Mouse (Mus musculus): Measurements from ENCODE around the gene Mtx2. TPM values are rescaled to one million over a fixed set of nuclear protein-coding genes. Genes with fewer than 3 reads are reported as not detected.
A peak's percentile ranks its signal among the peaks of the same experiment; 100 is the strongest.

Gene Mtx2
- 31.2 and 35.7 TPM in 2 replicates for total RNA-seq (2012; rRNA removed)

GRCm38 (mm10) chr2:74825730-74826430 is at the start of gene Mtx2:
Gene Mtx2 (plus strand): TSS chr2:74825803.
- H3K4me3 ChIP-seq (ENCODE audit: insufficient read depth in 1 of 2, low read depth in 1 of 2, low read length in 2 of 2, poor library complexity in 1 of 2, severe bottlenecking in 1 of 2) = peak within 1 kb of the TSS; percentile 74 to 90
- TF ChIP-seq ZC3H11A (IDR thresholded peaks at IDR 0.05; ENCODE audit: borderline replicate concordance, low read depth, low read length) = 0 out of 2 replicates have a peak, but pooled peaks have one; percentile 2
- TF ChIP-seq HCFC1 (IDR thresholded peaks at IDR 0.05; ENCODE audit: borderline replicate concordance, insufficient read depth, low read length) = peak; percentile 43; the same call in 1 of the 2 replicates
- no peak for TF ChIP-seq MAFK (IDR thresholded peaks at IDR 0.05; ENCODE audit: insufficient read depth, low read depth, low read length)
- TF ChIP-seq CHD2 (IDR thresholded peaks at IDR 0.05; ENCODE audit: low read depth, low read length) = no peak
- DNase-seq (ENCODE audit: low read depth, low spot score) = peak; percentile 62
- peak within 1 kb of the TSS; percentile 85 for H3K9ac ChIP-seq (ENCODE audit: insufficient read depth, low read depth, low read length, poor library complexity, severe bottlenecking)
- peak within 1 kb of the TSS; percentile 9; the same call in 1 of the 2 replicates for H3K27ac ChIP-seq (ENCODE audit: insufficient read depth, low read depth, low read length, poor library complexity, severe bottlenecking)
- H3K9me3 ChIP-seq (ENCODE audit: control insufficient read depth, insufficient read depth, low read depth, low read length) = no peaks in the 10 kb centered on the region
- H3K36me3 ChIP-seq (ENCODE audit: control insufficient read depth, insufficient read depth, low read length, poor library complexity, severe bottlenecking) = no peaks in the 10 kb centered on the region
- H3K4me1 ChIP-seq (ENCODE audit: control insufficient read depth in 2 of 2, insufficient read depth in 2 of 2, low read length in 2 of 2, poor library complexity in 1 of 2) = peaks cover 0 to 2% of the 10 kb centered on the region in 2 experiments; a peak in 1 of 4 replicates
- in situ Hi-C loops (cut with MboI; ENCODE audit: low sequenced_read_pairs in 2 of 2, unreplicated experiment in 2 of 2) = no loop called here

- in situ Hi-C loops (cut with MboI; ENCODE audit: low sequenced_read_pairs in 2 of 2, unreplicated experiment in 2 of 2) = no loop called here
- no peaks in the 10 kb centered on the region for H3K36me3 ChIP-seq (ENCODE audit: control insufficient read depth, insufficient read depth, low read length, poor library complexity, severe bottlenecking)
- H3K4me1 ChIP-seq (ENCODE audit: control insufficient read depth in 2 of 2, insufficient read depth in 2 of 2, low read length in 2 of 2, poor library complexity in 1 of 2) = no peaks in the 10 kb centered on the region
- H3K27ac ChIP-seq (ENCODE audit: insufficient read depth, low read depth, low read length, poor library complexity, severe bottlenecking) = no peak overlapping the region
- no peak for TF ChIP-seq CHD2 (IDR thresholded peaks at IDR 0.05; ENCODE audit: low read depth, low read length)
- no peak for TF ChIP-seq MAFK (IDR thresholded peaks at IDR 0.05; ENCODE audit: insufficient read depth, low read depth, low read length)
- no peak for TF ChIP-seq HCFC1 (IDR thresholded peaks at IDR 0.05; ENCODE audit: borderline replicate concordance, insufficient read depth, low read length)
- DNase-seq (ENCODE audit: low read depth, low spot score) = no peak
- no peak overlapping the region for H3K9ac ChIP-seq (ENCODE audit: insufficient read depth, low read depth, low read length, poor library complexity, severe bottlenecking)
- H3K9me3 ChIP-seq (ENCODE audit: control insufficient read depth, insufficient read depth, low read depth, low read length) = no peaks in the 10 kb centered on the region
- no peak overlapping the region for H3K4me3 ChIP-seq (ENCODE audit: insufficient read depth in 1 of 2, low read depth in 1 of 2, low read length in 2 of 2, poor library complexity in 1 of 2, severe bottlenecking in 1 of 2)
Measured at GRCm38 (mm10) chr2:74777536-74778275, 47.9 kb upstream of the Mtx2 start.

GRCm38 (mm10) chr2:74781386-74781785 is 44.2 kb upstream of the Mtx2 start:
- DNase-seq (ENCODE audit: low read depth, low spot score) = no peak

GRCm38 (mm10) chr2:74795531-74795930 is 30.1 kb upstream of the Mtx2 start:
- no peak overlapping the region for H3K9ac ChIP-seq (ENCODE audit: insufficient read depth, low read depth, low read length, poor library complexity, severe bottlenecking)
- no peak for DNase-seq (ENCODE audit: low read depth, low spot score)
- H3K4me1 ChIP-seq (ENCODE audit: control insufficient read depth in 2 of 2, insufficient read depth in 2 of 2, low read length in 2 of 2, poor library complexity in 1 of 2) = peaks cover 0 to 2% of the 10 kb centered on the region in 2 experiments; a peak in 1 of 4 replicates
- no peaks in the 10 kb centered on the region; the same call in 1 of the 2 replicates for H3K9me3 ChIP-seq (ENCODE audit: control insufficient read depth, insufficient read depth, low read depth, low read length)
- in situ Hi-C loops (cut with MboI; ENCODE audit: low sequenced_read_pairs in 2 of 2, unreplicated experiment in 2 of 2) = no loop called here
- no peak overlapping the region for H3K4me3 ChIP-seq (ENCODE audit: insufficient read depth in 1 of 2, low read depth in 1 of 2, low read length in 2 of 2, poor library complexity in 1 of 2, severe bottlenecking in 1 of 2)
- no peaks in the 10 kb centered on the region for H3K36me3 ChIP-seq (ENCODE audit: control insufficient read depth, insufficient read depth, low read length, poor library complexity, severe bottlenecking)
- TF ChIP-seq ZNF384 (IDR thresholded peaks at IDR 0.05; ENCODE audit: low read depth, low read length) (no peak), CHD2 (IDR thresholded peaks at IDR 0.05; ENCODE audit: low read depth, low read length) (no peak), ZC3H11A (IDR thresholded peaks at IDR 0.05; ENCODE audit: borderline replicate concordance, low read depth, low read length) (no peak), HCFC1 (IDR thresholded peaks at IDR 0.05; ENCODE audit: borderline replicate concordance, insufficient read depth, low read length) (no peak), MAFK (IDR thresholded peaks at IDR 0.05; ENCODE audit: insufficient read depth, low read depth, low read length) (no peak)
- no peak overlapping the region for H3K27ac ChIP-seq (ENCODE audit: insufficient read depth, low read depth, low read length, poor library complexity, severe bottlenecking)

More at GRCm38 (mm10) chr2:74781386-74781785, 44.2 kb upstream of the Mtx2 start:
- H3K4me1 ChIP-seq (ENCODE audit: control insufficient read depth in 2 of 2, insufficient read depth in 2 of 2, low read length in 2 of 2, poor library complexity in 1 of 2) = no peaks in the 10 kb centered on the region
- no peak overlapping the region for H3K9ac ChIP-seq (ENCODE audit: insufficient read depth, low read depth, low read length, poor library complexity, severe bottlenecking)
- H3K27ac ChIP-seq (ENCODE audit: insufficient read depth, low read depth, low read length, poor library complexity, severe bottlenecking) = no peak overlapping the region
- in situ Hi-C loops (cut with MboI; ENCODE audit: low sequenced_read_pairs in 2 of 2, unreplicated experiment in 2 of 2) = no loop called here
- TF ChIP-seq HCFC1 (IDR thresholded peaks at IDR 0.05; ENCODE audit: borderline replicate concordance, insufficient read depth, low read length) = no peak
- no peak for TF ChIP-seq ZNF384 (IDR thresholded peaks at IDR 0.05; ENCODE audit: low read depth, low read length)
- H3K4me3 ChIP-seq (ENCODE audit: insufficient read depth in 1 of 2, low read depth in 1 of 2, low read length in 2 of 2, poor library complexity in 1 of 2, severe bottlenecking in 1 of 2) = no peak overlapping the region
- no peaks in the 10 kb centered on the region for H3K9me3 ChIP-seq (ENCODE audit: control insufficient read depth, insufficient read depth, low read depth, low read length)
- H3K36me3 ChIP-seq (ENCODE audit: control insufficient read depth, insufficient read depth, low read length, poor library complexity, severe bottlenecking) = no peaks in the 10 kb centered on the region
